Mouse (Mus musculus): ENCODE results near the gene Lgals4.
"Not testable (repeated sequence)": the region's sequence is repeated elsewhere in the genome, so short reads cannot be mapped to it uniquely, and the experiment has no call there.

Lgals4 gene

DNA sequence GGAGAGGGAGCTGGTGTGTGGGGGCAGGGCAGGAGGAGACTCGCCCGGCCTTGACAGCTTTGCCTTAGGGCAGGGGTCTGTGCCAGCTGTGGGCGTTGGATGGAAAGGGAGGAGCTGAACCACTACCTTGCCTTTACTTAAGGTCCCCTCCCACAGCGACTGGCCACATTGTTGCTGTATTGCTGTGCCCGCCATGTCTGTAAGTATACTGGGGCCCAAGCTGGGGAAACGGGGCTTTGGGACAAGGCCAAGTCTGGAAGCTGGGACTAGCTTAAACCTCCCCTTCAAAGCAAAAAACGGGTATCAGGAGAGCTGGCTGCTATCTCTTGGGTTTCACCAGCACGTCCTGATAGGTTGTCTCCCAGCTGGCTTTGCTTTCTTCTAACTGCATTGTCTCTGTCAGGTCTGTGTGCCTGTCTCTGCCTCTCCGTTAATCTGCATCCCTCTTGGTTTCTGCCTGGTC, 30.7 kb downstream of the Lgals4 start:
- no peak for DNase-seq (ENCODE audit: low read depth, low spot score)

DNA sequence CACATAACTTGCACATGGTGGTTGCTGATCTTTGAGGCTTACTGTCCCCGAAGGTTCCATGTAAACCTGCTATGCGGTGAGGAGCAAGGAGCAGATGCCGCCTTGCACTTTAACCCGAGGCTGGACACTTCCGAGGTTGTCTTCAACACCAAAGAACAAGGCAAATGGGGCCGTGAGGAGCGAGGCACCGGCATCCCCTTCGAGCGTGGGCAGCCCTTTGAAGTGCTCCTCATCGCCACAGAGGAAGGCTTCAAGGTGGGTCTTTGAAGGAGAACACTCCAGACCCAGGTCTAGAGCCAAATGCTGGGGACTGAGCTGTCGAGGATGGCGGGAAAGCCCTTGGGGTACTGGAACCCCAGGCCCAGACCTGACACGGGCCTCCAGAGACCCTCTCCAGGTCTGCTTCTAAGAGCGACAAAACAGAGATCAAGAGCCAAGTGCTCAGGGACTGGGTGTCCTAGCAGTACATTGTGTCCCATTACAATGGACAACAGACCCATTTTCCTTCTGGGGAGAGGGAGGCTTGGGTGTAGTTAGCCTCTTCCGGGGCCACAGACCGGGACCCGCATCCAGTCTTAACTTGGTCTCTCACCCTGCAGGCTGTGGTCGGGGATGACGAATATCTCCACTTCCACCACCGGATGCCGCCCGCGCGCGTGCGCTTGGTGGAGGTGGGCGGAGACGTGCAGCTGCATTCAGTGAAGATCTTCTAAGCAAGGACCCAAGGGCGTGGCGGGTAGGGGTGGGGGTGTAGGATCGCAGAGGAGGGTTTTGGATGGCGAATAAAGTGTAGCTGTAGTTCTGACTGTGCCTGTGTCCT, 32.0 kb downstream of the Lgals4 start:
- DNase-seq (ENCODE audit: low read depth, low spot score), result peak; percentile 62

DNA sequence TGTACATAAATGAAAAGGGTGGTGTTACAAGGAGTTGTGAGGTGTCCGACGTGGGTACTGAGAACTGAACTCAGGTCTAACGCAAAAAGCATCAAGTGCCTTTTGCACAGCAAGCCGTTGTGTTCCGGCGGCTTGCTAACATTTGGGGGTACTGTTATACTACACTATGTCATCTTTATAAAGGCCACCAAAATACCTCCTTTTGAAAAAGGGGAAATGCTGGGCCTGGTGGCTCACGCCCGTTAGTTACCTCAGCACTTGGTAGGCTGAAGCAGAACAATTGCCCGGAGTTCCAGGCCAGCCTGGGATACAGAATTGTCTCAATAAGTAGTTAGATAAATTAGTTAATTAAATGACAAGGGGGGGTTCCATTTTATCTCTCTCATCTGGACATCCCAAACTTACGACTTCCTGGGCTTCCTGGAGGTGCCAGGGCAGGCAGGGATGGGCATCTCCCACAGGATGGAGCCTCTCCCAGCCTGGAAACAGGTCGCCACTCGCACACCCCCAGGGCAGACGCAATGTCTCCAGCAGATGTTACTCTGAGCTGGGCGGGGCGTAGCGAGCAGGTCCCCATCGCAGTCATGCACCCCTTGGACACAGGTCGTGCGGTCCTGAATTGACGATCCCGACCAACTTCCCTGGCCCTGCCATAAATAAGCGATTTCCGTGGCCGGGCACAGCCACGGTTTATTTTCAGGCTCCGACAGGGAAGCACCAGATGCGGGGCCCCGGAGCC, 33.3 kb downstream of the Lgals4 start:
- DNase-seq (ENCODE audit: low read depth, low spot score), result no peak

- DNase-seq (ENCODE audit: low read depth, low spot score), result peak; percentile 23
Observed at GRCm38 (mm10) chr7:28867508-28868340, 34.1 kb downstream of the Lgals4 start.

DNA sequence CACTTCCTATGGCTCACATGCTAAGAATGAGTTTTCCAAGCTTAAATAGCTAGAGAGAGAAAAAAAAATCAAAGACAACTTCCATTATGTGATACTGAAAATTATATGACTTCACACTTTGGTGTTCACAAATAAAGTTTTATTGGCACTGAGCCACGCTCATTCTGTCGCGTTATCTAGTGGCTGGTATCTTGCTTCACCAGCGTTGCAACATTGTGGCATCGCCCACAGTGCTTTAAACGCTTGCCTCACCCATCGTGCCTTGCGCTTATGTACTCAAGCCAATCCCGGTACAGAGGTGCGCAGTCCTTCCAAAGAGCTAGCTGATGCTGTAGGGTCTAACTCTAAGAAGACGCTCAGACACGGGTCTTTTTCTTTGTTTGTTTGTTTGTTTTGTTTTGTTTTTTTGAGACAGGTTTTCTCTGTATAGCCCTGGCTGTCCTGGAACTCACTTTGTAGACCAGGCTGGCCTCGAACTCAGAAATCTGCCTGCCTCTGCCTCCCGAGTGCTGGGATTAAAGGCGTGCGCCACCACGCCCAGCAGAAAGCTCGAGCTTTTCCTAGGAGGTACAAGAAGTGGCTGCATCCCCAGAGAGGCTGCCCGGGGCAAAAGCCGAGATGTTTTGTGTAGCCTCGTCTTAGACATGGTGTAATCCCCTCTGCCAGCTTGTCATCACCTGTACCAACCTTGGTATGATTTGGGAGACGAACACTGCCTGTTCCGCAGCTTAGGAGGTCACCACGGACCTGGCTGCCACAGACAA, 37.4 kb downstream of the Lgals4 start:
- no peak for DNase-seq (ENCODE audit: low read depth, low spot score)

DNA sequence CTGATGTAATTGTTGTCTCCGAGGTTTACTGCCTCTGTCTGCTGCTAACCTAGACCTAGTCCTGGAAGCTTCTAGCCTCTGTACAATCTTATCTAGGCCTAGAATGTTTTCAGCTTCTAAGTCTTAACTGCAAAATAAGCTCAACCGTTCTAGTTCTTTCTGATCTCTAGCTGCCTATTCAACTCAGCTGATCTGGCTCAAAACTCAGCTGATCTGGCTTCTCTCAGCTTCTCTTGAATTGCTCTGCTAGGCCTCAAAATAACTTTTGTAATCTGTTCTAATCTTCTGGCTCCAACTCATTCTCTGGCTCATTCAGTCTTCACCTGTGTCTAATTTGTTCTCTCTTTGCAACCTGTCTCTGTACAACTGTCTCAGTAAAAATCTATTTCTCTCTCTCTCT, 40.9 kb downstream of the Lgals4 start:
- DNase-seq (ENCODE audit: low read depth, low spot score), result no peak

GRCm38 (mm10) chr7:28876099-28876498, 42.4 kb downstream of the Lgals4 start:
- no peak for DNase-seq (ENCODE audit: low read depth, low spot score)

DNA sequence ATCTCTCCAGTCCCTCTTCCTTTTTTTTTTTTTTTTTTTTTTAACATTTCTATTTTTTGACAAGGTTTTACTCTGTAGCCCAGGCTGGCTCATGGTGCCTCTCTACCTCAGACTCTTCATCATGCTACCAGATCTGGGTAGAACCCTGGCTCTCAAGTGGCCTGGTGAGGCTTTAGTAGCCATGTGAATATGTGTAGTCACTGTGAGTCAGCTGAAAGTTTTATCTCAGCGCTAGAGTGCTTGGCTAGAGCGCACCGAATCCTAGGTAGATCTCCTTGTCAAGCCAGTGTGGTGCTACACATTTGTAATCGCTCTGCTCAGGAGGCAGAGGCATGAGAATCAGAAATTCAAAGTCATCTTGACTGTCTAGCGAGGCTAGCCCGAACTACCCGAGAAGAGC, 43.5 kb downstream of the Lgals4 start:
- no peak for DNase-seq (ENCODE audit: low read depth, low spot score)

GRCm38 (mm10) chr7:28877856-28878255, 44.2 kb downstream of the Lgals4 start:
- no peak for DNase-seq (ENCODE audit: low read depth, low spot score)

- no peak for DNase-seq (ENCODE audit: low read depth, low spot score)
Observed at GRCm38 (mm10) chr7:28879606-28880005, 46.0 kb downstream of the Lgals4 start.

GRCm38 (mm10) chr7:28880554-28880953, 46.9 kb downstream of the Lgals4 start:
- no peak for DNase-seq (ENCODE audit: low read depth, low spot score)

DNA sequence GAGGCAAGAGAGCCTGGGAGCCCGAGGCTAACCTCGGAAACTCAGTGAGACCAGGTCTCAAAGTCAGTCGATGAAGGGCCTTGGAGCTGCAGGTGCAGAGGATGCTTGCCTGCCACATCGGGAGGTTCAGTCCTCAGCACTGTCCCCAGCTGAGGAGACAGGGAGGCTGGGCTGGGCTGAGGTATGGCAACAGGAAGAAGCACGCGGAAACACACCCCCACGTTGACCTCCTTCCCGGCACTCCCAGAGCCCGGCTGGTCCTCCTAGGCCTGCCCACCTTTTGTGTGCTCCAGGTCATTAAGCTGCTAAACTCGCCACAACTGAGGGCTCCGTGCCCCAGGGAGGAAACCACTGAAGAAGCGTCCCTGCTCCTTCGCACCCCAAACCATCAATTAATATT, 47.5 kb downstream of the Lgals4 start, which contains the start of gene Capn12:
Capn12 (plus strand) TSS at position 224 of the 400 bp plus-strand sequence.
- no peak for DNase-seq (ENCODE audit: low read depth, low spot score)

- DNase-seq (ENCODE audit: low read depth, low spot score), result no peak
Observed at GRCm38 (mm10) chr7:28883039-28883438, 49.4 kb downstream of the Lgals4 start.

- DNase-seq (ENCODE audit: low read depth, low spot score), result not testable (repeated sequence)
Observed at GRCm38 (mm10) chr7:28883704-28884103, 50.0 kb downstream of the Lgals4 start.

DNA sequence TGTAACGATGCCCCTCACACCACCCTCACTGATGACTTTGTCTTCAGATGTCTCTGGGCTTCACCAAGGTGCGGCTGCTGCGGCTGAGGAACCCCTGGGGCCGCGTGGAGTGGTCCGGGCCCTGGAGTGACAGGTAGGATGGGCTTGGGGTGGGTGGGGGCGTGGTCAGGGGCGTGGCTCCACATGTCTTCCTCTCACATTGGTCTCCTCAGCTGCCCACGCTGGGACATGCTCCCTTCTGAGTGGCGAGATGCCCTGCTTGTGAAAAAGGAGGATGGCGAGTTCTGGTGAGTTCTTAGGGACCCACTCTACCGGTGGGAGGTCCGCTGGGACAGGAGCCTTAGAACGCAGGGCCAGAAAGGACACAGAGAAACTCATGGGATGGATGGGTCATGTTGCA, 52.8 kb downstream of the Lgals4 start:
- DNase-seq (ENCODE audit: low read depth, low spot score), result no peak

DNA sequence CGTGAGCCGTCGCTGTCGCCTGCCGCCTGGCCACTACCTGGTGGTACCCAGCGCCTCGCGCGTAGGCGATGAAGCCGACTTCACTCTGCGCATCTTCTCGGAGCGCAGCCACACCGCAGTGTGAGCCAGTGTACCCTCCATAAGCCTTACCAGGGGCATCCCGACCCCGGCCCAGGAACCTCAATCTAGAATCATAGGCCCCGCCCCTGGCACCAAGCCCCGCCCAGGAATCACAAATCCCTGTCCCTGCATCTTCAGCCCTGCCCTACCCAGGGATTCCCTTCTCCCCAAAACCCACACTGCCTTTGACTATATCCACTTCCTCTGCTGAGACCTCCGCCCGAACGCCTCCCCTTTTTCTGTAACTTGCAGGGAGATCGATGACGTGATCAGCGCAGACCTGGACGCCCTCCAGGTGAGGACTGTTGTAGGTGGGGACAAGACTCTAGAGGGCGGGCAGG, 55.1 kb downstream of the Lgals4 start:
- no peak for DNase-seq (ENCODE audit: low read depth, low spot score)
